Mouse (Mus musculus): ENCODE data around the gene Slc51a. TPM values are rescaled to one million over a fixed set of nuclear protein-coding genes. Genes with fewer than 3 reads are reported as not detected.

Gene Slc51a
- polyA plus RNA-seq, 1 experiment from 2014 or later: not detected

DNA sequence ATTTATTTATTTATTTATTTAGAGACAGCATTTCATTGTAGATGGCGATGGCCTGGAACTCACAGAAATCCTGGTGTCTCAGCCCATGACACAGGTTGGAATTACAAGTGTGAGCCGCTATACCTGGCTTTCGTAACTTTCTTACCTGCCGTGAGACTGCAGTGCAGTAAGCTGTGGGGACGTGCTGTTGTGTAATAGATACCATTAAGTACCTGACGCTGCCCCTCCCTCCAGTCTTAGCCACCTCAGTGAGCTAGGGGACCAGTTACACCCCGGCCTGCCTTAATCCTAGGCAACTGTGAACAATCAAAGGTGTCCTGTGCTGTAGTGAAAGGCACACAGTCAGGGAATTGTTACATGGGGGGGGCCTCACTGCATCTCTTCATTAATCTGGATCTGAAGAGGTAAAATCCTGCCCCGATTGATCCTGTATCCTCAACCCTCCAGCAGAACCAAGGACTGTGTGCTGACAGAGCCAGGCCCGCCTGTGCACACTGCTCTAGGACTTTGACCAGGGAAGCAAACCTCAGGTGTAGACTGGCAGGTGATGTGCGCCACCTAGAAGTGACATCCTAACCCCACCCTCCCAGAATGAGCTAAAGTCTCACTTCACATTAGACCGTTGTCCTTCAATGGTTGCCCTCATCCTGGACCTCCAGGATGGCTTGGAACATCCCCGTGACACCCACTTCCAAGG is 30.3 kb upstream of the Slc51a start:
- Histone ChIP-seq H3K27ac (replicated peaks) (no peak overlapping the region), H3K27me3 (no peaks in the 10 kb centered on the region), H3K36me3 (no peaks in the 10 kb centered on the region), H3K9ac (no peak overlapping the region), H3K9me3 (replicated peaks) (no peaks in the 10 kb centered on the region), H3K4me3 (replicated peaks) (no peak overlapping the region), H3K4me2 (replicated peaks) (no peak overlapping the region), H3K4me1 (peaks cover 16% of the 10 kb centered on the region)
- 78% methylated on average over 12 of the region's 12 CpGs for WGBS
- ATAC-seq (ENCODE audit: insufficient number of reproducible peaks, low FRiP score, low TSS enrichment, low read depth): no peak

DNA sequence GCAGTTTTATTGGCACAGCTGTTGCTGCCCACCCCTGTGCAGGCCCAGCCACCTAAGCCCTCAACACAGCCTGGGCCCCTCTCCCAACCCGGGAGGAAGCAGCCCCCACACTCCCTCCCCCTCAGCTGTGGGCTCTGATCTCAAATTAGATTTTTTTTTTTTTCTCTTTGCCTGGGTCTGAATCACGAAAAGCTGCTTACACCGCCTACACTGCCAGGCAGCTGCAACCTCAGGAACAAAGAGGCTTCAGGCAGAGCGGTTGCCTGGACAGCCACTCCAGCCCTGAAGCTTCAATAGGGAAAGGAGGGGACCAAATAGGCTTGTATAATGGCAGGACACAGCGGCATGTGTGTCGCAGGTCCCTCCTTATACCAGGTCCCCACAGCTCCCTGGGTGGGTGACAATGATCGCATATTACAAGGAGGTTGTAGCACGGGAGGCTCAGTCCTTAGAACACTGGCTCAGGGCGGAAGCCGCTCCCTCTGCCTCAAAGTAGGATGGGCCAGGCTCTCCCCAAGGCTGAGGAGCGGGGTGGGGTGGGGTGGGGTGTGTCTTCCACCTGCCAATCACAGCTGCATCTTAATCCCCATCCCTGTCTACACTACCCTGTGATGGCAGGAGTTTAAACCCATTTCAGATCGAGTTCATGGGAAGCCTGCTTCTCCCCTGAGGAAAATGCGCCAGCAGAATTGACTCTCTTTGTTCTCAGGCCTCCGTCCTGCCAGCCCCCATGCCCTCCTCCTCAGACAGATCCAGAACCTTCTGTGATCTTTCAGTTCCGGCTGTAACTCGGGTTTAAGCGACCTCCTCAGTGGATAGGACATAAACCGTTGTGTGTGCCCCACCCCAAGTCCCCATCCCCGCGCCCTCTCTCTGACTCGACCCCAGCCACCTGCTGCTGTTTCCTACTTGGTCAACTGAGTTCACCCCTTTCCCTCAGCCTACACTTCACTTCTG is 28.6 kb upstream of the Slc51a start:
- Histone ChIP-seq H3K36me3 (no peaks in the 10 kb centered on the region), H3K9ac (no peak overlapping the region), H3K9me3 (replicated peaks) (no peaks in the 10 kb centered on the region), H3K27me3 (no peaks in the 10 kb centered on the region), H3K4me2 (replicated peaks) (peak overlapping the region; percentile 49), H3K4me1 (peaks cover 16% of the 10 kb centered on the region), H3K27ac (replicated peaks) (peak overlapping the region; percentile 76), H3K4me3 (replicated peaks) (peak overlapping the region; percentile 26)
- 9% methylated on average over 21 of the region's 21 CpGs for WGBS
- ATAC-seq (ENCODE audit: insufficient number of reproducible peaks, low FRiP score, low TSS enrichment, low read depth): peak; percentile 86

DNA sequence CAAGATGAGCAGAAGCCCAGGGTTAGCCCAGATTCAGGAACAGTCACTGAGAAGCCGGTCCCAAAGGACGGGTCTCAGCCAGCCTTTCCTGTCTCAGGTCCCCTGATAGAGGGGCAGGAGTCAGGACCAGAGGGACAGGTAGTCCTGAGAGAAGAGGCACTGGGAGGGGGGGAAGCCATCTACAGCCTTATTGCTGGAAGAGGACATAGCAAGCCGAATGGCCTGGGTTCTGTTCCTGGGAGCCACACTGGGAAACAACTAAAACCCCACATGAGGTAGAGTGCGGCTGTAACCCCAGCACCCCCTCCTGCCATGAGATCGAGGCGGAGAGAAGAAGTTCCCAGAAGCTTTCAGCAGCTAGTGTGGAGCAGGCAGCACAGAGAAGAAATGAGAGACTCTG is 26.3 kb upstream of the Slc51a start:
- no peaks in the 10 kb centered on the region for H3K9me3 ChIP-seq (replicated peaks)
- H3K27ac ChIP-seq (replicated peaks): no peak overlapping the region
- no peaks in the 10 kb centered on the region for H3K27me3 ChIP-seq
- H3K4me2 ChIP-seq (replicated peaks): no peak overlapping the region
- WGBS: 90% methylated on average over 6 of the region's 6 CpGs
- peaks cover 24% of the 10 kb centered on the region for H3K4me1 ChIP-seq
- H3K4me3 ChIP-seq (replicated peaks): no peak overlapping the region
- H3K9ac ChIP-seq: no peak overlapping the region
- no peaks in the 10 kb centered on the region for H3K36me3 ChIP-seq
- no peak for ATAC-seq (ENCODE audit: insufficient number of reproducible peaks, low FRiP score, low TSS enrichment, low read depth)

DNA sequence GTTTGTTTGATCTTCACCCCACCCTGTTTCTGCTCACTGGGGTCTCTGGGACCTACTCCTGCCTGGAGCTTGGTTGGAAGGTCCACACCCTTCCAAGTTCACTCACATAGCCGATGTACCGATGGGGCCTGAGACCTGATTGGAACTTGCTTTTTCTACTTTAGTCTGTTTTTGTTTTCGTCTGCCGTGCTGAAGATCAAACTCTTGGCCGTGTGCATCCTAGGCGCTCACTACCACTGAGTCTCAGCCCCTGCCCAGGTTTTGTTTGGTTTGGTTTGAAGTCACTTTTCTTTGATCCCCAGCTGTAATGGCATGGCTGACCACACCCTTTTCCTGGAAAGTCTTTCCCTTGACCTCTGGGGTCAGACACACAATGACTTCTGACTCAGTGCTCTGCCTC is 25.7 kb upstream of the Slc51a start:
- H3K4me2 ChIP-seq (replicated peaks): no peak overlapping the region
- WGBS: 79% methylated on average over 6 of the region's 6 CpGs
- H3K4me3 ChIP-seq (replicated peaks): no peak overlapping the region
- H3K27me3 ChIP-seq: no peaks in the 10 kb centered on the region
- peaks cover 26% of the 10 kb centered on the region for H3K4me1 ChIP-seq
- H3K9me3 ChIP-seq (replicated peaks): no peaks in the 10 kb centered on the region
- no peak overlapping the region for H3K9ac ChIP-seq
- H3K36me3 ChIP-seq: no peaks in the 10 kb centered on the region
- ATAC-seq (ENCODE audit: insufficient number of reproducible peaks, low FRiP score, low TSS enrichment, low read depth): no peak
- H3K27ac ChIP-seq (replicated peaks): 0 out of 2 replicates have a peak overlapping the region, but pooled peaks have one; percentile 17

DNA sequence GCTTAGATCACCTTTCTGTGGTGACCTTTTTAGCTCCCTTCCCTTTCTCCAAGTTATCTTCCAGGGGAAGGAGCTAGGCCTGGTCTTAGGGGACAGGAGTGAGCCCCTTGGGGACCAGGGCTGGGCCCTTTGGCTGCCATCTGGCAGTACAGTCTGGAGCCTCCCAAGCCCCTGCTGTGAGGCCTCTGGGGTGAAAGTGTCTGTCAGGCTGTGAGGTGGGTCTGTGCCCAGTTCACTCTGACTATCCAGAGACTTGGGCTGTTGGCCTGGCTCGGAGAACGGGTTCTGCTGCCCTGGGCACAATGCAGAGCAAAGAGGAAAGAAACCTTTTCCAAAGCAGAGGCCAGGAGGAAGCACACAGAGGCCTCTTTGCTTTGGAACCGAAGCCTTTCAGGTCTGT is 25.2 kb upstream of the Slc51a start:
- H3K4me3 ChIP-seq (replicated peaks): no peak overlapping the region
- WGBS: 56% methylated on average over 3 of the region's 3 CpGs
- H3K4me1 ChIP-seq: peaks cover 26% of the 10 kb centered on the region
- H3K4me2 ChIP-seq (replicated peaks): no peak overlapping the region
- H3K9me3 ChIP-seq (replicated peaks): no peaks in the 10 kb centered on the region
- no peak overlapping the region for H3K27ac ChIP-seq (replicated peaks)
- H3K9ac ChIP-seq: no peak overlapping the region
- H3K27me3 ChIP-seq: no peaks in the 10 kb centered on the region
- no peak for ATAC-seq (ENCODE audit: insufficient number of reproducible peaks, low FRiP score, low TSS enrichment, low read depth)
- H3K36me3 ChIP-seq: no peaks in the 10 kb centered on the region

DNA sequence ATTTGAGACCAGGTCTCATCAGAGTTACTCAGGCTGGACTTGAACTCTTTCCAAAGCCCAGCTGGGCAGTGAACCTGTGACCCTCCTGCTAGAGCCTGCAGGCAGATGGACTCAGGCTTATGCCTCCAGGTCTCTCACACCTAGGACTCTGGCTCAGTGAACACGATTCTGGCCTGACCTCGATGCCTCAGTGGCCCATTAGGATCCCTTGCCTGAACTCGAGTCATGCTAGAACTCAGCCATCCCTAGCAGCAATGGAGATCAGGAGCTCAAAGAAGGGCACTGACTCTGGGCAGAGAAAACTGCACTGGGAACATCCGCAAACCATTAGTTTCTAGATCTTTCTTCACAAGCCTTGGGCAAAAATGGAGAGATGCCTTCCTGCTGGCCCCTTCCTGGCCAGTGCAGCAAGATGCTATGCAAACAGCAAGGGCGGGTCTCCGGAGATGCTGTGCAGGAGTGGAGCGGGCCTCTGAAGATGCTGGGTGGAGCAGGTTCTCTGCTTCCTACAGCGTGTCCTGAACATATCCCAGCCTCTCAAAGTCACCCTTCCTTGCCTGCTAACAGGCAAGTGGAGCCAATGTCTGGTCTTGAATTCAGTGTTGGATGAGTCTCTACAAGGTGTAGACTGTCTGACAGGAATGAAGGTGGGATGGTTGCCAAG is 24.3 kb upstream of the Slc51a start:
- Histone ChIP-seq H3K4me3 (replicated peaks) (no peak overlapping the region), H3K36me3 (no peaks in the 10 kb centered on the region), H3K4me2 (replicated peaks) (no peak overlapping the region), H3K27ac (replicated peaks) (no peak overlapping the region), H3K27me3 (no peaks in the 10 kb centered on the region), H3K9me3 (replicated peaks) (no peaks in the 10 kb centered on the region), H3K9ac (no peak overlapping the region), H3K4me1 (peaks cover 26% of the 10 kb centered on the region)
- ATAC-seq (ENCODE audit: insufficient number of reproducible peaks, low FRiP score, low TSS enrichment, low read depth): no peak
- 88% methylated on average over 8 of the region's 8 CpGs for WGBS

DNA sequence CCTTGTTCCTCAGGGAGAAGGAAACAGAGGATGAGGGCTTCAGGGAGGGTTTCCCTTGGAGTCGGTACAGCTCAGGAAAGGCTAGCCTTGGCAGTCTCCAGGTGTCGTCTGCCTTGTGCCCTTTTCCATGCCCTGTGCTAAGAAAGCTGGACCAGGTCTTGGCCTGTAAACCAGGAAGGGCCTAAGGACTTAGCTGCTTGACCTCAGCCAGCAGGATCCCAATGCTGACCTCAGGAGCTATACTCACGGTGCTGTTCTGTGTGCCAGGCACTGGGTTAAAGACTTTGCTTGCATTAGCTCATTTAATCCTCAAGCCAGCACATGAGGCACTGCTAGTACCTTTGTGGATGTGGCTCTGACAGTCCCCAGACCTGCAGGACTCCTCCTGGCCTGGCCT is 23.7 kb upstream of the Slc51a start:
- Histone ChIP-seq H3K9me3 (replicated peaks) (no peaks in the 10 kb centered on the region), H3K4me3 (replicated peaks) (no peak overlapping the region), H3K27ac (replicated peaks) (no peak overlapping the region), H3K27me3 (no peaks in the 10 kb centered on the region), H3K4me1 (peaks cover 21% of the 10 kb centered on the region), H3K9ac (no peak overlapping the region), H3K36me3 (no peaks in the 10 kb centered on the region), H3K4me2 (replicated peaks) (no peak overlapping the region)
- ATAC-seq (ENCODE audit: insufficient number of reproducible peaks, low FRiP score, low TSS enrichment, low read depth): no peak
- WGBS: 79% methylated on average over 3 of the region's 3 CpGs

DNA sequence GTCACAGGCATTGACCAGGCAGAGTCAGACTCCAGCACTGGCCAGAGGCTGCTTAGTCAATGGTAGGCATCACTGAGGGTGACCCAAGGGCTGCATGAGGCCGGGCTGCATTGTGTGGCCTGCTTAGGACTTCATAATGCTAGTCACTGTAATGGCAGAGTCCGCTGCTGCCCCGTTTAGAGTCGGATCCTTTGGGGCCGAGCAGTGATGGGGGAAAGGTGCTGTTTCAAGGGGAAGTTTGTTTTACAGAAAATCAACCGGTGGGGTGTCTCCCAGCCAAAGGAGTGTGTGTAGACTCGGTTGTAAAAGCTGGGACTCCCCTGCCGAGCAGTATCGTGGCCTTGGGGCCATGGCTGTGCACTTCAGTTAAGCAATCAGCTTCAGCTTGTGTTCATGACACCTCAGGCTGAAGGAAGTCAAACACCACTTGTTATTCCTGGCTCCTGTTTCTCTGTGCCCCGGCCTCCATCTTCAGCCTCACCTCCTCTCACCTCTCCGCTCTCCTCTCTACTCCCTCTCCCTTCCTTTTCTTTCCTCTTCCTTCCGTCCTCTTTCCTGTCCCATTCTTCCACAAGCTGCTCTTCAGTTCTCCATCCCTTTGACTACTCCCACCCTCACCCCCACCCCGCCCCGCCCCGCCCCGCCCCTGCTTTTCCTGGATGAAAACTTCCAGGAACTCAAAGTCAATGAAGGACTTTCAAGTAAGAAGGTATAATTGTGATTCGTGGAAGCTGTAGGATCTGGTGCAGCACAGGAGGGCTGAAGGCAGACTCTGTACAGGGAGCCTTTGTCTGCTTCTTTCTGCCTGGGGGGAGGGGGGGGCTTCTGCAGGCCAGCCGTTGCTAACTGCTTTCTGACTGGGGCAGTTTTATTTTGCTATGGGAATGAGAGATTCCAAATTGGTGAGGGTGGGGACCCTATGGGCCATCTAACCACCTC is 23.0 kb upstream of the Slc51a start:
- Histone ChIP-seq H3K4me2 (replicated peaks) (no peak overlapping the region), H3K36me3 (no peaks in the 10 kb centered on the region), H3K4me1 (peaks cover 14% of the 10 kb centered on the region), H3K27ac (replicated peaks) (no peak overlapping the region), H3K4me3 (replicated peaks) (no peak overlapping the region), H3K9ac (no peak overlapping the region), H3K9me3 (replicated peaks) (no peaks in the 10 kb centered on the region), H3K27me3 (no peaks in the 10 kb centered on the region)
- WGBS: 62% methylated on average over 18 of the region's 18 CpGs
- no peak for ATAC-seq (ENCODE audit: insufficient number of reproducible peaks, low FRiP score, low TSS enrichment, low read depth)

DNA sequence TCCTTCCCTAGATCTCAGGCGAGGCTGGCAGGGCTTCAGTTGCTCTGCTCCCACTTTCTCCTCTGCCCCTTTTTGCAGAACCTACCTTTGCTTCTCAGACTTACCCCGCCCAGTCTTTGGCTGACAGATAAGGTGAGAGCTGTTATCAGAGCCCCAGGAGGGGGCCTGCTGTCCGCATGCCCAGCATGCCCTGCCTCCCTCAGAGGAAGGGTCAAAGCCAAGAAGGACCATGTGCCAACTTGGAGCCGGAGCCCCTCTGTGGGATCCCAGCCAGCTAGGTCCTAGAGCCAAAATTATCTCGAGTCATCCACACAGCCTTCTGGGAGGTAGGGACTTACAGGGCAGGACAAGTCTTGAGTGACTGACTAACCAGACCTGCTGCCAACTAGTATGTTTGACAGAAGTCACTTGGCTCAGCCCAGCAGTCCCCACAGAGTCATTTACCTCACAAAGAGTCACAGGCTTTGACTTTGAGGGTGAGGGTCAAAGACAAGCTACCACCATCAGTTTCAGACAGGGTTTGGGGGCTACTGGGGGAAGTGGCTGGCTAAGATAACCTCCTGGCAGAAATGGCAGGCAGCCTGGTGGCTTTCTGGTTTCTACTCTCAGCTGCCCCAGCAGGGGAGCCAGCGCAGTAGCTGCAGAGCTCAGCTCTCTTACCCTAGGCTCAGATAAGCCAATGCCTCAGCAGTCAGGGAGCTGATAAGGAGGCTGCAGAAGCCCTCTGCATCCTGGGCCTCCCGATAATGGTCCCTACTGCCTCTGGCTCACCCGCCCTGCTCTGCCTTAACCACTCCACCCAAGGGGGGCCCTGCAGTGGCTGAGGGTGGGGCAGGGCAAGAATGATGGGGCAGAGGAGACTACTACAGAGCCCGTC is 21.6 kb upstream of the Slc51a start:
- no peak overlapping the region for H3K9ac ChIP-seq
- H3K9me3 ChIP-seq (replicated peaks): no peaks in the 10 kb centered on the region
- H3K4me3 ChIP-seq (replicated peaks): no peak overlapping the region
- H3K27me3 ChIP-seq: no peaks in the 10 kb centered on the region
- H3K4me2 ChIP-seq (replicated peaks): no peak overlapping the region
- peaks cover 14% of the 10 kb centered on the region for H3K4me1 ChIP-seq
- no peak for ATAC-seq (ENCODE audit: insufficient number of reproducible peaks, low FRiP score, low TSS enrichment, low read depth)
- H3K36me3 ChIP-seq: no peaks in the 10 kb centered on the region
- H3K27ac ChIP-seq (replicated peaks): no peak overlapping the region
- 62% methylated on average over 9 of the region's 9 CpGs for WGBS

DNA sequence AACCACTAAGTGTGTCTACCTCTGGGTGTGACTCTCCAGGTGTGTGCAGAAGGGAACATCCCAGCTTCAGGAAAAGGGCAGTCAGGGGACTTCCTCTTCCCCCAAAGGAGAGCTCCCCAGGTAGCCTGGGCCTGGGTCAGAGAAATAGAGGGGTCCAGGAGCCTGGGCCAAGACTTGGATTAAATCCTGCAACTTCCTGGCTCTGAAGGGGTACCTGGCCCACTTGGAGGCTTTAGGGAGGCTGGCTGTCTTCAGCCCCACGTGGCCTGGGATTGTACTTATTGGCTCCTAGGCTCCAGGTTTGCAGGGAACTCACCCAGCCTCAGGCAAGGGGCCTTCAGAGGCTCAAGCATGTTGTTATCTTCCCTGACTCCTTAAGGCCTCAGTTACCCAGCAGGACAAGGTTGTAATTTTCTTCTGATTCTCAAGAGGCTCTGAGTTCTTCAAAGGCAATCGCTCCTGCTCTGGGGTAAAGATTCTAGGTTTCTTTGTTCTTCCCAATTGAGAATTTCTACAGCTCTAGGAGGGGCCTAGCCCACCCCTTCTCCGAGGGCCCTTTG is 20.9 kb upstream of the Slc51a start:
- peaks cover 14% of the 10 kb centered on the region for H3K4me1 ChIP-seq
- no peak for ATAC-seq (ENCODE audit: insufficient number of reproducible peaks, low FRiP score, low TSS enrichment, low read depth)
- no peaks in the 10 kb centered on the region for H3K9me3 ChIP-seq (replicated peaks)
- no peak overlapping the region for H3K4me2 ChIP-seq (replicated peaks)
- no peaks in the 10 kb centered on the region for H3K36me3 ChIP-seq
- no peaks in the 10 kb centered on the region for H3K27me3 ChIP-seq
- 34% methylated on average over 3 of the region's 3 CpGs for WGBS
- H3K4me3 ChIP-seq (replicated peaks): no peak overlapping the region
- no peak overlapping the region for H3K9ac ChIP-seq
- no peak overlapping the region for H3K27ac ChIP-seq (replicated peaks)
